Mouse (Mus musculus) heart, embryonic 10.5 days (tissue): Measurements from ENCODE around the gene Amigo1. TPM values are rescaled to one million over a fixed set of nuclear protein-coding genes. Genes with fewer than 3 reads are reported as not detected.
"Not testable (repeated sequence)": the region's sequence is repeated elsewhere in the genome, so short reads cannot be mapped to it uniquely, and the experiment has no call there.

ENCODE experiments used
- DNase-seq: peaks from one replicate; pipeline ENCODE4 v3.0.0-alpha.2; 2017; ENCODE audit warnings: low spot score
- H3K27ac ChIP-seq: fragments of 300-500 bp; sonication (generic); 2 replicates; pipeline ENCODE4 v1.5.1; 2016; ENCODE audit warnings: mild to moderate bottlenecking
- H3K27me3 ChIP-seq: fragments of 300-500 bp; sonication (generic); 2 replicates; pipeline ENCODE4 v1.6.1; 2016; ENCODE audit warnings: mild to moderate bottlenecking; ENCODE audit not compliant: poor library complexity, insufficient read depth, severe bottlenecking
- H3K36me3 ChIP-seq: fragments of 300-500 bp; sonication (generic); 2 replicates; pipeline ENCODE4 v1.6.1; 2016; ENCODE audit warnings: mild to moderate bottlenecking, moderate library complexity
- H3K4me1 ChIP-seq: fragments of 300-500 bp; sonication (generic); 2 replicates; pipeline ENCODE4 v1.6.1; 2016; ENCODE audit warnings: mild to moderate bottlenecking
- H3K4me3 ChIP-seq: fragments of 300-500 bp; sonication (generic); 2 replicates; pipeline ENCODE4 v1.5.1; 2016; ENCODE audit warnings: mild to moderate bottlenecking, moderate library complexity
- H3K9me3 ChIP-seq: fragments of 300-500 bp; sonication (generic); 2 replicates; pipeline ENCODE4 v1.6.1; 2016; ENCODE audit warnings: mild to moderate bottlenecking, moderate library complexity
- WGBS: fragments of 180-500 bp; shearing (Covaris S2); methylation state at CpG from one replicate; pipeline ENCODE4 v1.1.7; 2016; 5-methylcytosine and 5-hydroxymethylcytosine counted together
- polyA plus RNA-seq: library from polyadenylated mRNA; unstranded; fragments of >200 nt; fragmentation: Nextera tagmentation; extraction: Ambion mirVana; gene quantifications from 2 replicates; pipeline ENCODE4 v1.2.1, GENCODE M21; 2016

The Amigo1 gene
- polyA plus RNA-seq, 1 experiment from 2014 or later, result 1.4 TPM

- DNase-seq, result no peak
- no peaks in the 10 kb centered on the region for H3K9me3 ChIP-seq
- no peaks in the 10 kb centered on the region for H3K36me3 ChIP-seq
- peak within 1 kb of the TSS; percentile 36 for H3K27ac ChIP-seq
- H3K27me3 ChIP-seq, result peaks cover 67% of the 10 kb centered on the region
- H3K4me1 ChIP-seq, result peaks cover 17% of the 10 kb centered on the region
- H3K4me3 ChIP-seq, result peak within 1 kb of the TSS; percentile 53
- WGBS, result 5% methylated on average over 44 of the region's 44 CpGs
These were observed 40.6 kb downstream of the Amigo1 start, which contains the start of gene Sypl2 for GRCm38 (mm10) chr3:108226558-108227350. Gene Sypl2, minus strand, starts transcription at chr3:108226648.

- Histone ChIP-seq H3K9me3 (no peaks in the 10 kb centered on the region), H3K36me3 (no peaks in the 10 kb centered on the region), H3K27me3 (peaks cover 60% of the 10 kb centered on the region), H3K4me3 (no peak overlapping the region), H3K27ac (no peak overlapping the region), H3K4me1 (peaks cover 20% of the 10 kb centered on the region)
- DNase-seq, result no peak
- WGBS, result 75% methylated on average over 2 of the region's 2 CpGs
These were observed 41.4 kb downstream of the Amigo1 start for GRCm38 (mm10) chr3:108227521-108227920.

GRCm38 (mm10) chr3:108231646-108232045 is 45.5 kb downstream of the Amigo1 start:
- 77% methylated on average over 4 of the region's 4 CpGs for WGBS
- peaks cover 9% of the 10 kb centered on the region for H3K4me1 ChIP-seq
- H3K27ac ChIP-seq, result no peak overlapping the region
- no peak overlapping the region for H3K4me3 ChIP-seq
- peaks cover 20% of the 10 kb centered on the region for H3K27me3 ChIP-seq
- no peak for DNase-seq
- no peaks in the 10 kb centered on the region for H3K9me3 ChIP-seq
- no peaks in the 10 kb centered on the region for H3K36me3 ChIP-seq

- not testable (repeated sequence) for H3K4me1 ChIP-seq, DNase-seq, H3K9me3 ChIP-seq, H3K36me3 ChIP-seq, H3K4me3 ChIP-seq, H3K27ac ChIP-seq, H3K27me3 ChIP-seq
- 76% methylated on average over 4 of the region's 4 CpGs for WGBS
These were observed 51.5 kb downstream of the Amigo1 start for GRCm38 (mm10) chr3:108237474-108238102.

- H3K27me3 ChIP-seq, result no peaks in the 10 kb centered on the region
- 83% methylated on average over 3 of the region's 3 CpGs for WGBS
- no peak for DNase-seq
- H3K4me3 ChIP-seq, result no peak overlapping the region
- H3K4me1 ChIP-seq, result no peaks in the 10 kb centered on the region
- H3K9me3 ChIP-seq, result no peaks in the 10 kb centered on the region
- H3K27ac ChIP-seq, result no peak overlapping the region
- no peaks in the 10 kb centered on the region for H3K36me3 ChIP-seq
These were observed 55.2 kb downstream of the Amigo1 start for GRCm38 (mm10) chr3:108241243-108241839.

Other genes with a start within 250 kb of the Amigo1 start
- gene Gstm6, start 242.6 kb upstream of the Amigo1 start, polyA plus RNA-seq, result 9.5 and 10.6 TPM in 2 replicates
- 1.2 TPM in 1 of 2 replicates, not detected in the other for gene Gstm3, start 217.1 kb upstream of the Amigo1 start, polyA plus RNA-seq
- 46.9 and 47.2 TPM in 2 replicates for gene Gstm2, start 199.9 kb upstream of the Amigo1 start, polyA plus RNA-seq
- 30.1 and 62.2 TPM in 2 replicates for gene Gstm1, start 168.4 kb upstream of the Amigo1 start, polyA plus RNA-seq
- 16.9 and 21.1 TPM in 2 replicates for gene Gstm4, start 141.4 kb upstream of the Amigo1 start, polyA plus RNA-seq
- 57.5 and 62.8 TPM in 2 replicates for gene Ampd2, start 99.7 kb upstream of the Amigo1 start, polyA plus RNA-seq
- 1.1 and 1.9 TPM in 2 replicates for gene Gnat2, start 93.5 kb upstream of the Amigo1 start, polyA plus RNA-seq
- gene Gnai3, start 40.2 kb upstream of the Amigo1 start, polyA plus RNA-seq, result 106 and 131 TPM in 2 replicates
- gene Gpr61, start 31.5 kb upstream of the Amigo1 start, polyA plus RNA-seq, result 0.11 and 0.33 TPM in 2 replicates
- 3.1 and 3.9 TPM in 2 replicates for gene Cyb561d1, start 14.9 kb downstream of the Amigo1 start, polyA plus RNA-seq
- gene Atxn7l2, start 24.6 kb downstream of the Amigo1 start, polyA plus RNA-seq, result 9.2 and 11.7 TPM in 2 replicates
- gene Sypl2, start 40.3 kb downstream of the Amigo1 start, polyA plus RNA-seq, result 0.39 and 1.0 TPM in 2 replicates
- gene Psma5, start 70.6 kb downstream of the Amigo1 start, polyA plus RNA-seq, result 280 and 324 TPM in 2 replicates
- 15.1 and 26.4 TPM in 2 replicates for gene Sort1, start 97.7 kb downstream of the Amigo1 start, polyA plus RNA-seq
- 60.0 and 65.8 TPM in 2 replicates for gene Mybphl, start 178.6 kb downstream of the Amigo1 start, polyA plus RNA-seq
- 44.0 and 57.6 TPM in 2 replicates for gene Psrc1, start 197.5 kb downstream of the Amigo1 start, polyA plus RNA-seq
- 2.7 and 2.8 TPM in 2 replicates for gene Celsr2, start 229.2 kb downstream of the Amigo1 start, polyA plus RNA-seq